Mouse (Mus musculus): ENCODE results near the gene Cbl. TPM values are rescaled to one million over a fixed set of nuclear protein-coding genes. Genes with fewer than 3 reads are reported as not detected.

Cbl gene
- polyA plus RNA-seq, 1 experiment from 2014 or later = 21.9 TPM

DNA sequence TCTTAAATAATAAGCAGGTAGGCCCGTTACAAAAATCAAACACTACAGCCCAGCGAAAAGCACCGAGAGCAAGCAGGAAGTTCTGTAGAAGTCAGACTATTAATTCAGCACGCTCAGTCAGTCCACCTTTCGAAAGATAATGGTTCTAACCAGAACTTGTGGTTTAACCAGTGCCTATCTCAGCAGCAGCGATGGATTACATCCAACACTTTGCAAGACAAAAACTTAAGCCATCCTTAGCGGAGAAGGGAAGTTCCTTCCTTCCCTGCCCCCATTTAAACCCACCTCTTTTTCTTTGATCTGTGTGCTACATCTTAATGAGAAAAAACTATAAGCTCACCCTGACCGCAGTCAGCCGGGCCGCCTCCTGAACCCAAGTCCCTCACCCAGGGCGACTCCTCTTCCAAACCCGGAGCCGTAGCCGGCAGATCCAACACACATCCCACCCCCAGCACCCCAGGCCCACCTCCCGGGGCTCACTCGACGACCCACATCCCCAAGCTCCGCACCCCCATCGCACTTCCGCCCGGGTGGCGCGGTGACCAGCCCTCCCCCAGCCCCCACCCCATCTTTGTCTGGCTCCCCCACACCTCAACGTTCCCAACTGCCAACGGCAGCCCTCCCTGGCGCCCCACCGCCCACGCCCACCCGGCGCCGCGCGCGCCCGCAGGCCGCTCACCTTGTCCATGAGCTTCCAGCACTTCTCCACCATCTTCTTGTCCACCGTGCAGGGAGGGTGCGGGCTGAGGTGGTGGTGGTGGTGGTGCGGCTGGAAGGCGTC lies 638 bp downstream of the Cbl start:
- Histone ChIP-seq H3K9me3 (ENCODE audit: low read depth, low read length) (no peaks in the 10 kb centered on the region), H3K36me3 (ENCODE audit: insufficient read depth) (no peaks in the 10 kb centered on the region), H3K27ac (ENCODE audit: low read depth) (peak overlapping the region; percentile 90), H3K4me3 (ENCODE audit: low read depth, low read length) (peak overlapping the region; percentile 88), H3K27me3 (ENCODE audit: insufficient read depth, low read length) (no peaks in the 10 kb centered on the region), H3K4me2 (peak overlapping the region; percentile 77), H3K4me1 (ENCODE audit: insufficient read depth) (0 out of 2 replicates have a peak, but pooled peaks cover 4% of the 10 kb centered on the region), H3K9ac (peak overlapping the region; percentile 86)
- ATAC-seq (ENCODE audit: insufficient read depth) (peak; percentile 74), DNase-seq (peak; percentile 53)
- no peak for TF ChIP-seq CTCF (IDR thresholded peaks at IDR 0.05; ENCODE audit: low read depth)
- WGBS = under 1% methylated on average over 39 of the region's 40 CpGs

DNA sequence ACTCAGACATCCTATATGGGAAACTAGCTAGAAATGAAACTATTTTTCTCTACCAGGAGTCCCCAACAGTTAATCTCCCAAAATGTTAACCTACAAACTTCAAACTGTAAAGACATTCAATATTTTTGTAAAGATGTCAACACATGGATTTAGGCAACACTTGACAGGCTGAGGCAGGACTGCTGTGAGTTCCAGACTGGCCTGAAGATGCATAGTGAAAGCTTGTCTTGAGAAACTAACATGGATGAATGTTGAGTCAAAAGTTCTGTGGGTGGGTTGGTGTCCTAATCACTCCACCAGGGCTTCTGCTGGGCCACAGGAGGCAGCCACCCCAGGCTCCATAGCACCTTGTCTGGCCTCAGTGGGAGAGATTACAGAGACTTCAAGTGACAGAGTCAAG lies 2.2 kb downstream of the Cbl start:
- DNase-seq (no peak), ATAC-seq (ENCODE audit: insufficient read depth) (no peak)
- no peaks in the 10 kb centered on the region for H3K9me3 ChIP-seq (ENCODE audit: low read depth, low read length)
- no peaks in the 10 kb centered on the region for H3K36me3 ChIP-seq (ENCODE audit: insufficient read depth)
- peak overlapping the region; percentile 77 for H3K4me2 ChIP-seq
- H3K9ac ChIP-seq = no peak overlapping the region
- H3K27ac ChIP-seq (ENCODE audit: low read depth) = no peak overlapping the region
- 0 out of 2 replicates have a peak, but pooled peaks cover 4% of the 10 kb centered on the region for H3K4me1 ChIP-seq (ENCODE audit: insufficient read depth)
- H3K27me3 ChIP-seq (ENCODE audit: insufficient read depth, low read length) = no peaks in the 10 kb centered on the region
- H3K4me3 ChIP-seq (ENCODE audit: low read depth, low read length) = no peak overlapping the region
- no peak for TF ChIP-seq CTCF (IDR thresholded peaks at IDR 0.05; ENCODE audit: low read depth)

DNA sequence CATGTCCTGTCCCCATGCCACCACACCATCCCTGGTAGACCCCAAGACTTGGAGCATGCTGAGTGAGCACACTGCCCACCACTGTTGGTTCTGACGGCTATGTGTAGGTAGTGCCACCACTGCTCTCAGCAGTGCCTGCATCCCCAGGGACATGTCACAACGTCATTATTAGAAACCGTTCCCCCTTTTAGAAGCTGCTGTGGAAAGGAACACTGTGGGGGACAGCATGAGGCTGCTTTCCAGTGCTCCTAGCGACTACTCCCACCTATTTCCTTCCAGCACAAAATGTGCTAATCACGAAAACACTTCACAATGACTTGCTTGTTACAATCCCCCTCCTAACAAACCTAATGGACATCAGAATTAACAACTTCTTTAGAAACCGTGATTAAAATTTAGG lies 7.9 kb downstream of the Cbl start:
- H3K9ac ChIP-seq = no peak overlapping the region
- no peaks in the 10 kb centered on the region for H3K36me3 ChIP-seq (ENCODE audit: insufficient read depth)
- no peak overlapping the region for H3K4me3 ChIP-seq (ENCODE audit: low read depth, low read length)
- no peak for TF ChIP-seq CTCF (IDR thresholded peaks at IDR 0.05; ENCODE audit: low read depth)
- no peak for DNase-seq
- no peak for ATAC-seq (ENCODE audit: insufficient read depth)
- H3K27ac ChIP-seq (ENCODE audit: low read depth) = no peak overlapping the region
- no peaks in the 10 kb centered on the region for H3K4me1 ChIP-seq (ENCODE audit: insufficient read depth)
- H3K9me3 ChIP-seq (ENCODE audit: low read depth, low read length) = no peaks in the 10 kb centered on the region
- 80% methylated on average over 6 of the region's 6 CpGs for WGBS
- H3K27me3 ChIP-seq (ENCODE audit: insufficient read depth, low read length) = no peaks in the 10 kb centered on the region
- H3K4me2 ChIP-seq = no peak overlapping the region

DNA sequence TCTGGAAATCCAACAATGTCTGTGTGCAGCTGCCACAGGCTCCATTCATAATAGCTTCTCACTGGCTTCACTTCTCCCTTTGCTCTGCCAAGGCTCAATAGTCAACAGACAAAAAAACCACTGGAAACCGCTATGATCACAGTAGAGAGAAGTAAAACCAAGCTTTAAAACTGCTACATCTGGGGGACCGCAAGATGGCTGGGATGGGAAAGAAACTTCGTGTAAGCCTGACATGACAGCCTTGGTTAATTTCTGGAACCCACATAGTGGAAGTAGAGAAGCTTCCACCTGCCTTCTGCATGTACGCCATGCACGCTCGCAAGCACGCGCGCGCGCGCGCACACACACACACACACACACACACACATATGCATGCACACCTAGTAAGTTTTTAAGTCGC lies 20.3 kb downstream of the Cbl start:
- no peaks in the 10 kb centered on the region for H3K27me3 ChIP-seq (ENCODE audit: insufficient read depth, low read length)
- no peaks in the 10 kb centered on the region for H3K4me1 ChIP-seq (ENCODE audit: insufficient read depth)
- H3K4me3 ChIP-seq (ENCODE audit: low read depth, low read length) = no peak overlapping the region
- no peak overlapping the region for H3K9ac ChIP-seq
- H3K27ac ChIP-seq (ENCODE audit: low read depth) = no peak overlapping the region
- H3K4me2 ChIP-seq = no peak overlapping the region
- no peak for DNase-seq
- peaks cover 9% of the 10 kb centered on the region; the same call in 1 of the 2 replicates for H3K36me3 ChIP-seq (ENCODE audit: insufficient read depth)
- 96% methylated on average over 14 of the region's 14 CpGs for WGBS
- TF ChIP-seq CTCF (IDR thresholded peaks at IDR 0.05; ENCODE audit: low read depth) = no peak
- ATAC-seq (ENCODE audit: insufficient read depth) = no peak
- H3K9me3 ChIP-seq (ENCODE audit: low read depth, low read length) = no peaks in the 10 kb centered on the region

DNA sequence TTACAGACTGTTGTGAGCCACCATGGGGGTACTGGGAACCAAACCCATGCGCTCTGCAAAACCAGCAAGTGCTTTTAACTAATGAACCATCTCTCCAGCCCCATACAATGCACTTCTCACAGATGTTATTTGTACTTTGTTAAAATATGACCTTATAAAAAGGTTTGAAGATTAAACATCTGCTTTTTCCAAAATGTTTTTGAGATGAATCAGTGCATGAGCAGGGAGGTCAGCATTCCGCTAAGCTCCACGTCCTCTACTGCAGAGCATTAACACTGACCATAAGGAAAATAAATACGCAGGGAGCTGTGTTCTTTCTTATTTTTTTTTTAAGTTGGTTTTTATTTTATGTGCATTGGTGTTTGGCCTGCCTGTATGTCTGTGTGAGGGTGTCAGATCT lies 21.4 kb downstream of the Cbl start:
- no peak overlapping the region for H3K9ac ChIP-seq
- peaks cover 9% of the 10 kb centered on the region; the same call in 1 of the 2 replicates for H3K36me3 ChIP-seq (ENCODE audit: insufficient read depth)
- no peak for DNase-seq
- 91% methylated on average over 4 of the region's 4 CpGs for WGBS
- H3K4me1 ChIP-seq (ENCODE audit: insufficient read depth) = no peaks in the 10 kb centered on the region
- TF ChIP-seq CTCF (IDR thresholded peaks at IDR 0.05; ENCODE audit: low read depth) = no peak
- no peaks in the 10 kb centered on the region for H3K27me3 ChIP-seq (ENCODE audit: insufficient read depth, low read length)
- H3K9me3 ChIP-seq (ENCODE audit: low read depth, low read length) = no peaks in the 10 kb centered on the region
- no peak for ATAC-seq (ENCODE audit: insufficient read depth)
- H3K4me3 ChIP-seq (ENCODE audit: low read depth, low read length) = no peak overlapping the region
- H3K27ac ChIP-seq (ENCODE audit: low read depth) = no peak overlapping the region
- no peak overlapping the region for H3K4me2 ChIP-seq

DNA sequence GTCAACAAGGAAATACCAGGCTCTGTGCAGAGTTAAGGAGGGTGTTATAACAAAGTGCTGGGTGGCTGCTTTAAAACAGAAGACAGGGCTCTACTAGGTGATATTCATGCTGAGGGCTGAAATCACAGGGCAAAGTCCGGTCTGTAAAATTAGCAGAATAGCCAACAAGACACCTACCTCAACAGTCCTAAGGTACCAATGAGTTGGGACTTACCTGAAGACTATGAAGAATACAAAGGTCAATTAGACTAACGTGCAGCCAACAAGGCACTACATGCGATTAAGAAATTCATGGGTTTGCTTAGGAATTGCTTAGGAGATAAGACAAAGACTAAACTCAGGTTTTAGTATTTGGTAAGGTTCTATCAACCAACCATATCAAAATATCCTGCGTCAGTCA lies 24.4 kb downstream of the Cbl start:
- Histone ChIP-seq H3K27me3 (ENCODE audit: insufficient read depth, low read length) (no peaks in the 10 kb centered on the region), H3K4me3 (ENCODE audit: low read depth, low read length) (no peak overlapping the region), H3K9me3 (ENCODE audit: low read depth, low read length) (no peaks in the 10 kb centered on the region), H3K27ac (ENCODE audit: low read depth) (no peak overlapping the region), H3K9ac (no peak overlapping the region), H3K36me3 (ENCODE audit: insufficient read depth) (peaks cover 9% of the 10 kb centered on the region; the same call in 1 of the 2 replicates), H3K4me1 (ENCODE audit: insufficient read depth) (no peaks in the 10 kb centered on the region), H3K4me2 (no peak overlapping the region)
- WGBS = 92% methylated on average over 4 of the region's 4 CpGs
- no peak for ATAC-seq (ENCODE audit: insufficient read depth)
- no peak for TF ChIP-seq CTCF (IDR thresholded peaks at IDR 0.05; ENCODE audit: low read depth)
- DNase-seq = no peak

DNA sequence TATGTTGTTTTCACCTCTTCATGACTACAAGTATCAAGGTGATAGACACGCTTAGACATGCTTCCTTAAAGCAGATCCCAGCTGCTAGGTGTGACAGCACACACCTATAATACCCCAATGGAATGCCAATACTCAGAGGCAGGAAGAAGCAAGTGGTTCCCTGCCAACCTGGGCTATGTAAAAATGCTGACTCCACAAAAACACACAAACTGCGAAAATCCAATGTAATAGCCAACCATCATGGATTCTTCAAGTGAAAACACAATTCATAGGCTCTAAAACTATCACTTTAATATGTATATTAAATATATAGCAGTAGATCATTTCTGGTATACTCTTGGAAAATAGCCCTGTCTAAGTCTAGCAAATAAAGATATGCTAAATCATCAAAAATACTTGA lies 26.0 kb downstream of the Cbl start:
- no peak for TF ChIP-seq CTCF (IDR thresholded peaks at IDR 0.05; ENCODE audit: low read depth)
- no peak for ATAC-seq (ENCODE audit: insufficient read depth)
- no peaks in the 10 kb centered on the region for H3K9me3 ChIP-seq (ENCODE audit: low read depth, low read length)
- no peak overlapping the region for H3K4me3 ChIP-seq (ENCODE audit: low read depth, low read length)
- WGBS = 90% methylated on average over 2 of the region's 2 CpGs
- no peak overlapping the region for H3K27ac ChIP-seq (ENCODE audit: low read depth)
- no peak for DNase-seq
- H3K4me1 ChIP-seq (ENCODE audit: insufficient read depth) = no peaks in the 10 kb centered on the region
- no peak overlapping the region for H3K4me2 ChIP-seq
- no peak overlapping the region for H3K9ac ChIP-seq
- H3K36me3 ChIP-seq (ENCODE audit: insufficient read depth) = peaks cover 4% of the 10 kb centered on the region; the same call in 1 of the 2 replicates
- no peaks in the 10 kb centered on the region for H3K27me3 ChIP-seq (ENCODE audit: insufficient read depth, low read length)

Measured in lung, embryonic 14.5 days (tissue).